Mouse (Mus musculus) heart, embryonic 10.5 days (tissue): ENCODE measurements at regions not wholly inside any gene's neighbourhood (a gene's known extent, or its start where the extent isn't known, plus 50 kb on each side); places are given as distances from the start of the nearest gene placed in this dataset.
A peak's percentile ranks its signal among the peaks of the same experiment; 100 is the strongest.
"Not testable (repeated sequence)": the region's sequence is repeated elsewhere in the genome, so short reads cannot be mapped to it uniquely, and the experiment has no call there.

Experiments used
- DNase-seq: peaks from one replicate; pipeline ENCODE4 v3.0.0-alpha.2; 2017; ENCODE audit warnings: low spot score
- H3K27ac ChIP-seq: fragments of 300-500 bp; sonication (generic); 2 replicates; pipeline ENCODE4 v1.5.1; 2016; ENCODE audit warnings: mild to moderate bottlenecking
- H3K27me3 ChIP-seq: fragments of 300-500 bp; sonication (generic); 2 replicates; pipeline ENCODE4 v1.6.1; 2016; ENCODE audit warnings: mild to moderate bottlenecking; ENCODE audit not compliant: poor library complexity, insufficient read depth, severe bottlenecking
- H3K36me3 ChIP-seq: fragments of 300-500 bp; sonication (generic); 2 replicates; pipeline ENCODE4 v1.6.1; 2016; ENCODE audit warnings: mild to moderate bottlenecking, moderate library complexity
- H3K4me1 ChIP-seq: fragments of 300-500 bp; sonication (generic); 2 replicates; pipeline ENCODE4 v1.6.1; 2016; ENCODE audit warnings: mild to moderate bottlenecking
- H3K4me3 ChIP-seq: fragments of 300-500 bp; sonication (generic); 2 replicates; pipeline ENCODE4 v1.5.1; 2016; ENCODE audit warnings: mild to moderate bottlenecking, moderate library complexity
- H3K9me3 ChIP-seq: fragments of 300-500 bp; sonication (generic); 2 replicates; pipeline ENCODE4 v1.6.1; 2016; ENCODE audit warnings: mild to moderate bottlenecking, moderate library complexity
- whole genome bisulfite sequencing: fragments of 180-500 bp; shearing (Covaris S2); methylation state at CpG from one replicate; pipeline ENCODE4 v1.1.7; 2016; 5-methylcytosine and 5-hydroxymethylcytosine counted together

DNA sequence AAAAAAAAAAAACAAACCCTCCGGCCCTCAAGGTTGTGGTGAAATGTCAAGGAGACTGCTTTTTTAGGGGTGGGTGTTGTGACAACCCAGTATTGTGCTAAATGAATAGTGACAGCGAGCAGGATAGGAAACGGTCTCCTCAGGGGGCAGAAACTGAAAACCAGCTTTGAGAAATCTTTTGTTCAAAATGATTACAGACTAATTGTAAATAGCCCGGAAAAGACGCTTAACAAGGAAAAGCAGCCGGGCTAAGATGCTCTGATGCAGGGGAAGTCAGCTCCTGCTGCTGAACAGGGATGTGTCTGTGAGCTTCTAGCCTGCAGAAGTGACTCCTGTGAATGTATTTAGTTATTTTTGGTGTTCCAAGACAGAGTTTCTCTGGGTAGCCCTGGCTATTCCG, 118.5 kb downstream of the Phlda1 start:
- H3K4me3 ChIP-seq, result no peak overlapping the region
- no peak for DNase-seq
- H3K4me1 ChIP-seq, result peaks cover 13% of the 10 kb centered on the region; the same call in 1 of the 2 replicates
- WGBS, result 59% methylated on average over 7 of the region's 7 CpGs
- no peak overlapping the region for H3K27ac ChIP-seq
- H3K36me3 ChIP-seq, result no peaks in the 10 kb centered on the region
- H3K27me3 ChIP-seq, result no peaks in the 10 kb centered on the region
- H3K9me3 ChIP-seq, result no peaks in the 10 kb centered on the region

DNA sequence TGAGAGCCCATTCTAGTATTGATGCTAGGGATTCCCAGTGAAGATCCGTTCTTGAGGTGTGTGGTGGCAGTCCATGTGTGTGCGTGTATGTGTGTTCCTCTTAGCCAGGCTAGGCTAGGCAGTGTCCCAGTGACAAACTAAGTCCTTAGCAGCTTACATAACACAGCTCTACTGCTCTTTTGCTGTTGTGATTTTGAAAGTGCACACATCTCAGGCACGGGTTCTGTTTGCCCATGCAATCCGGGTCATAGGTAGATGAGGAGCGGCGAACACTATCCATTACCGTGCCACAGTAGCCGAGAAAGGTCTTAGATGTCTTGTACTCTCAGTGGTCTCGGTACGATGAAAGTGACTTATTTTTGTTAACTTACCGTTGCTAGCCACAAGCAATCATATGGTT, 119.5 kb downstream of the Phlda1 start:
- 91% methylated on average over 11 of the region's 11 CpGs for WGBS
- Histone ChIP-seq H3K9me3 (no peaks in the 10 kb centered on the region), H3K27me3 (no peaks in the 10 kb centered on the region), H3K4me1 (peaks cover 13% of the 10 kb centered on the region; the same call in 1 of the 2 replicates), H3K27ac (no peak overlapping the region), H3K36me3 (no peaks in the 10 kb centered on the region), H3K4me3 (no peak overlapping the region)
- no peak for DNase-seq

DNA sequence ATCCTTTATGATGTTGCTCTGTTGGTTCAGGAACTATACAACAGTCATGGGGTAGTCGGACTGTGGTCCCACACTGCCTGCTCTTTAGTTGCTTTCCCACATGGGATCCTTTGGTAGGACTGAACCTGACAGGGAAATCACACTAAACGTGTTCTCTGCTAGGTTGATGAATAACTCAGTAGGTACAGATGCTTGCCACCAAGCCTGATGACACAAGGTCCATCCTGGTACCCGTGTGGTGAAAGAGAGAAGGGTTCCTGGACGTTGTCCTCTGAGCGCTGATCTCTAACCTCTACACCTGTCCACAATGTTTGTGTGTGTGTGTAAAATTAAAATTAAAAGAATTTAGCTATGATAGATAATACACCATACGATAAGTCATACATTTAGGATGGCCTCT, 119.9 kb downstream of the Phlda1 start:
- Histone ChIP-seq H3K27ac (no peak overlapping the region), H3K4me3 (no peak overlapping the region), H3K36me3 (no peaks in the 10 kb centered on the region), H3K27me3 (no peaks in the 10 kb centered on the region), H3K4me1 (peaks cover 9% of the 10 kb centered on the region; the same call in 1 of the 2 replicates), H3K9me3 (no peaks in the 10 kb centered on the region)
- 90% methylated on average over 6 of the region's 6 CpGs for WGBS
- DNase-seq, result no peak

DNA sequence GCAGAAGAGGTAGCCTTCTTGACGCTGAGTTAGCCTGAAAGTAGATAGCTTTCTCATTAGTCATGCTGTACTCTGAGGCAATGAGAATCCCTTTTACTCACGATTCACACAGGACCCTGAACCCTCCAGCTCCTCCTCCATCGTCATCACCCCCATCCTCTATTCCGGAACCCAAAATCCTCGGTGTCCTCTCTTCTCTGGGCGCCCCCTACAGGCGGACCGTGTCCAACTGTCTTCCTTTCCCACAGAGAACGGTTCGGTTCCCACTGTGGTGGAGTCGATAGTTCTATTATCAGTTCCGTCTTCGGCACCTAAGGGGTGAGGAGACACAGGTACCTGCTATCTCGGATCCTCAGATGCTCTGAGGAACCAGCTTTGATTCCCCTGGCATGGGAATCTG, 130.2 kb downstream of the Phlda1 start:
- H3K27ac ChIP-seq, result no peak overlapping the region
- H3K9me3 ChIP-seq, result no peaks in the 10 kb centered on the region
- no peak overlapping the region for H3K4me3 ChIP-seq
- DNase-seq, result peak; percentile 36
- peaks cover 5% of the 10 kb centered on the region; the same call in 1 of the 2 replicates for H3K4me1 ChIP-seq
- no peaks in the 10 kb centered on the region for H3K36me3 ChIP-seq
- 47% methylated on average over 14 of the region's 14 CpGs for WGBS
- H3K27me3 ChIP-seq, result no peaks in the 10 kb centered on the region

DNA sequence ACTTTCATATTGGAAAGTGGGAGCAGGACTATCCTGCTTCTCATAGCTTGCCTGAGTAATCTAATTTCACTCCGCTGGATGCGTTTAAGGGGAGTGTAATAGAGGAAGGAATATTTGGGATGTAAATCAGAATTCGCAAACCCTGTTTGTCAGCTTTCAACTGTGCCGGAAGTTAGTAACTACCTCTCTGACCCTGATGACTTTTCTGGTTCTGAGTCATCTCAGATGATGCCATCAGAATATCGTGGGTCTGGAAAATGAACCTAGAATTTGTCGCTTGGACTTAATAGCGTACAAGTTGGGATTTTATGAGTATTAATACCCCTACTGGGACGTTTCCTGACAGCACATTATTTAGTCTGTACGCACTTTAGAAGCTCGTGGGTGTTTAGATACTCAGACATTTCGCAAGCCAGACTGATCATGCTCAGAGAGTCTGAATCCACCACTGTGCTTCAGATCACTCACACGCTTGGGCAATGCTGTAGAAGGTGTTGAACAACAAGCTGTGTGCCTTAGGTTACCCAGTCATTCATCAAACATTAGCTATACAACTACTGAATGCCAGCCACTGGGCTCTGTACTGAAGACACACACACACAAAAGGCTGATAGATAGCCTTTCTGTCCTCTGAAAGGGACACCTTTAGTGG, 131.1 kb downstream of the Phlda1 start:
- Histone ChIP-seq H3K36me3 (no peaks in the 10 kb centered on the region), H3K9me3 (no peaks in the 10 kb centered on the region), H3K4me3 (no peak overlapping the region), H3K27me3 (no peaks in the 10 kb centered on the region), H3K4me1 (peaks cover 5% of the 10 kb centered on the region; the same call in 1 of the 2 replicates), H3K27ac (no peak overlapping the region)
- DNase-seq, result no peak
- 92% methylated on average over 12 of the region's 12 CpGs for WGBS

DNA sequence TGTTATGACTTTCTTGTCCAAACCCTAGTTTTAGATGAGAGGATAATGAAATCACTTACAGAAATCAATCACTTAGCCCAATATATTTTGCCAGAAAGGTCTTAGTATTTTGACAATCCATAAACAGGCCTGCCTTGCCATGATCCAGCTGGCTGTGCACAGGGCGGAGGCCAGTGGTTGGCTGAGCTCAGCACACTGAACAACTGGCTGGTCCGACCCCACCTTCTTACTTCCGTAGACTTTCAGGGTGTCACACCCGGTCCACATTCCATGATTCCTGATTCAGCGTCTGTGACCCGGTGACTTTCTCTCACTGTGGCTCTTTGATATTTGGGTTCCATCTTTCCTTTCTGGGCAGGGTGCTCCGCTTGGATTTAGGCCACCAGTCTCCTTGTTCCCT, 133.8 kb downstream of the Phlda1 start:
- Histone ChIP-seq H3K4me3 (no peak overlapping the region), H3K36me3 (no peaks in the 10 kb centered on the region), H3K4me1 (peaks cover 5% of the 10 kb centered on the region; the same call in 1 of the 2 replicates), H3K9me3 (no peaks in the 10 kb centered on the region), H3K27ac (no peak overlapping the region), H3K27me3 (no peaks in the 10 kb centered on the region)
- DNase-seq, result no peak
- 88% methylated on average over 7 of the region's 7 CpGs for WGBS

DNA sequence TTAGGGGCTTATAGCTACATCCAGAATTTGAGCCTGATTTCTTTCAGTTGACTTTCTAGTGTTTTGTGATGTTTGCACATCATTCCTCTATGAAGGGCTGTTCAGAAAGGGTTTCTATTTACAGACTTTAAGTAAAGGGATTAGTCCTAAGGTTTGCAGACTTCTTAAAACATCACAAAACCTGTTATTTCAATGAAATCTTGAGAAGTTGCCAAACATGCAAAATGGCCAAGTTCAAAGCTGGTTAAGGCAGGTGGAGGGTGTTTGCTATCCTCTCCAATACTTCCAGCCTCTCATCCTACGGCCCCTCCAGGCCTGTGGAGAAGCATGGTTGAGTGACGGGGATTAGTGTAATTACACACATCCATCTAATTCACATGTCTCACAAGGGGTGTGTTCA, 136.6 kb downstream of the Phlda1 start:
- H3K9me3 ChIP-seq, result no peaks in the 10 kb centered on the region
- no peaks in the 10 kb centered on the region for H3K27me3 ChIP-seq
- H3K4me3 ChIP-seq, result no peak overlapping the region
- 76% methylated on average over 2 of the region's 2 CpGs for WGBS
- H3K36me3 ChIP-seq, result no peaks in the 10 kb centered on the region
- H3K27ac ChIP-seq, result no peak overlapping the region
- no peaks in the 10 kb centered on the region for H3K4me1 ChIP-seq
- DNase-seq, result no peak

DNA sequence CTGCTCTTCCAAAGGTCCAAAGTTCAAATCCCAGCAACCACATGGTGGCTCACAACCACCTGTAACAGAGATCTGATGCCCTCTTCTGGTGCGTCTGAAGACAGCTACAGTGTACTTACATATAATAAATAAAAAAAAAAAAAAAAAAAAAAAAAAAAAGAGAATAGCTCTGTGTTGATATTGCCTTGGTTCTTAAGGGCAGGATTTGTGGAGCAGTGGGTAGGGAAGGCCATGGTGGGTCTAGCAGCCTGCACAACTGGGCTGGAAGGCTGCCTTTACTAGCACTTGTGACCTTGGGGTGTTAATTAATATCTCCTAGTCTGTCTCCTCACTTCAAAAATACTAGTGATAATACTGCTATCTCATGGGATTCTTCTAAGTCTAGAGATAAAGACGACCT, 147.7 kb downstream of the Phlda1 start:
- not testable (repeated sequence) for H3K36me3 ChIP-seq, H3K27me3 ChIP-seq, DNase-seq, H3K9me3 ChIP-seq, H3K4me3 ChIP-seq, H3K4me1 ChIP-seq, H3K27ac ChIP-seq
- 37% methylated on average over 1 of the region's 2 CpGs for WGBS

DNA sequence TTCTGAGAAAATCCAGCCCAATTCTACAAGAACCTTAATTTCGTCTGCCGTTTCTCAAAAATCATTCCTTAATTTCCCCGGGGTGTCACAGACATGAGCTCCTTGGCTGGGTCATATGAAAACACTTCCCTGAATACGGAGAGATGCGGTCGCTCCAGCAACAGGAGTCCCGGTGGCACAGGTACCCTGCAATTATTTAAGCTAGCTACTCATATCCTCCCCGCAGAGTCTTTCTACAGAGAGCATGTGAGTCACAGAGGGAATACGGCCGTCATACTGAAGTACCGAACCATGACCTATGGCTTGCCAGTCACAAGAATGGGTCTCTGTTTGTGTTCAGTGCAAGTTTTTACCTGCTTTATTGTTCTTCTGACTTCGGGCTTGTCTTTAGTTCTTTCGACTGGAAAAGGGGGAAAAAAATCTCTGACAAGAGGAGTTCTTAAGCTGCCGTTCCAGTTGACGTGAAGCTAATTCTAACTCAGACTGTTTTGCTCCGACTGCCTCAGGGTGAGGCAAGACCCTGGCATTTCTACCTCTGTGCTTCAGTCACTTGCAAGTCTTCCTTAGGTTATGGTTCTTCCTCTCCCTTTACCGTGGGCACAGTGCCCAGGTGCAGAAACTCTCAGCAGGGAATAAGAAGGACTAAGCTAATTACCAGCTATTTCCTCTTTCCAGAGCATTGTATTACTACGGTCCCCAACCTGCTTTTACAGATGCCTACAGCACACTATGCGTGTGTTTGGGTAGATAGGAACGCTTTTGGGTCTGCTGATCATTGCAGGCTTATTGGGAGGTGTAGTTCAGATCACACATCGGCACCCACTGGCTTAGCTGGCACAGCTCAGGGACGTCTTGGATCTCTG, 148.5 kb downstream of the Phlda1 start:
- Histone ChIP-seq H3K9me3 (no peaks in the 10 kb centered on the region), H3K27ac (no peak overlapping the region)
- 77% methylated on average over 22 of the region's 22 CpGs for WGBS

DNA sequence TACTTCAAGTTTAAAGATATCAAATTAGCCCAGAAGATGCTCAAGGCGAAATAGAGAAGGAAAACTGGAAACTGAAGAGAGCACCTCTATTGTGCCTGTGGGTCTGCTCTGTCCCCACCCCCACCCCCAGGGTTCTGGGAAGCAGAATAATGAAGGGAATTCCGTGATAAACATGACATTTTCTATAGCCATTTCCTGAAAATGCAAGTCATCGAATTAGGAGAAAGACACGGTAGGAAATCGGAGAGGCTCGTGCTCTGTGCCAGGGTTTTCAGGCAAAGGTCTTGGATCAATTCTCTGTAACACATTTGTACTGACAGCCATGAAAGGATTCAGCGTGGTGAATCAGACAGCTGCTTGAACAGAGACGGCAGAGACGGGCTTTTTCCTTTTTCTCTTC, 152.7 kb downstream of the Phlda1 start:
- DNase-seq, result no peak
- Histone ChIP-seq H3K27me3 (no peaks in the 10 kb centered on the region), H3K36me3 (no peaks in the 10 kb centered on the region), H3K4me1 (no peaks in the 10 kb centered on the region), H3K27ac (no peak overlapping the region), H3K4me3 (no peak overlapping the region), H3K9me3 (no peaks in the 10 kb centered on the region)
- WGBS, result 63% methylated on average over 9 of the region's 9 CpGs

More for the DNA sequence above, 148.5 kb downstream of the Phlda1 start:
- Histone ChIP-seq H3K4me3 (no peak overlapping the region), H3K27me3 (no peaks in the 10 kb centered on the region), H3K4me1 (no peaks in the 10 kb centered on the region), H3K36me3 (no peaks in the 10 kb centered on the region)
- DNase-seq, result no peak

DNA sequence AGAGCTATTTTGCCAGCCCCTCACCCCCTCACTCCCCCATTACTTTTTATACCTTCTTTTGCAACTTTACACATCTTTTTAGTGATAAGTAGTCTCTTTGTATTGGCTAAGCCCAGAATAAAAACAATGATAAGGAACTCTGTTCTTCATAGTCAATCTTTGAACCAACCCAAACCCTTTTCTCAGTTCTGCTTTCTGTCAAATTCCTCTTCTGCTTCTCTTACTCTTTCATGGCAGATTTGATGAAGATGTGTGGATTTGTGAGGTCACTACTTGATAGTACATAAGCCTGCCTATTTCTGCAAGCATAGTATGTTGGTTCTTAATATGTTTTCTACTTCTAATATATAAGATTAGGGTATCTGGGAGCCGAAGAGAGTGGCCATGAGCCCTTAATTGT, 156.6 kb downstream of the Phlda1 start:
- Histone ChIP-seq H3K27me3 (no peaks in the 10 kb centered on the region), H3K36me3 (no peaks in the 10 kb centered on the region)
- DNase-seq, result no peak

DNA sequence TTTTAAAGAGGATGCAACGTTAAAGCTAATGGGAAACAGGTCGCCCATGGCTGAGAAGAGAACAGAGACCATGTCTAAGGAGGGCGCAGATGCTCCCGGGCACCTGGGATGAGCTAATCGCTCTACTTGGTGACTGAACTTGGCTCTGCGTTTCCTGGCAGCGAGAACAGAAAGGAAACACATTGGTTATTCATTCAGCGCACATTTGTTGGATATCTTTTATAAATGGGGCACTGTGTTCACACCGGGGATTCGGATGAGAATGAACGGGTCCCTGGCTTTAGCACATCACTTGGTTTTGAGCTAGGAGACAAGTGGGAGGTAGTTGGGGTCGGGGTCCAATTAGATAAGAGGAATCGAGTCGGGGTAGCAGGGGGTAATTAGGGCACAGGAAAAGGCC, 159.7 kb downstream of the Phlda1 start:
- 79% methylated on average over 14 of the region's 14 CpGs for WGBS
- DNase-seq, result no peak
- no peak overlapping the region for H3K27ac ChIP-seq

More for the DNA sequence above, 156.6 kb downstream of the Phlda1 start:
- Histone ChIP-seq H3K4me3 (no peak overlapping the region), H3K9me3 (no peaks in the 10 kb centered on the region), H3K27ac (no peak overlapping the region), H3K4me1 (peaks cover 14% of the 10 kb centered on the region)
- WGBS, result 77% methylated on average over 1 of the region's 1 CpGs

DNA sequence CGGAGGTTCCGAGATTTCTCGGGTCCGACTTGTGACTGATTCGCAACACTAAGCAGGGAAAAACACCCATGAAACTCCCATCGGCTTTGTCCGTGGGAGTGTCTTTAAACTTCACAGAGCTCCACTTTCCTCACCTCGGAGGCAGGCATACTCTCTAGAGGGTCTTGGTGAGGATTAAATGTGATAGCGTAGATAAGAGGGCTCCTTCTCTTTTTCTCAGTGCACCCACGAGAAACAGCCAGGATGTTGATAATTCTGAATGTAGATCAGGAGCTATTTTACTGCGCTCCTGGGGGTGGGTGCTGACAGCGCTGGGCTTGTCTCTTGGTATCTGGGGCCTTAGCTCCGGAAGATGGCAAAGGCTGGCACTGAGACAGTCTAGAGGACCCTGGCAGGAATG, 160.9 kb downstream of the Phlda1 start:
- Histone ChIP-seq H3K9me3 (no peaks in the 10 kb centered on the region), H3K4me3 (peak overlapping the region; percentile 15; the same call in 1 of the 2 replicates), H3K27me3 (no peaks in the 10 kb centered on the region), H3K4me1 (peaks cover 28% of the 10 kb centered on the region), H3K27ac (peak overlapping the region; percentile 13; the same call in 1 of the 2 replicates), H3K36me3 (no peaks in the 10 kb centered on the region)
- no peak for DNase-seq
- 47% methylated on average over 13 of the region's 13 CpGs for WGBS

More for the DNA sequence above, 159.7 kb downstream of the Phlda1 start:
- Histone ChIP-seq H3K9me3 (no peaks in the 10 kb centered on the region), H3K27me3 (no peaks in the 10 kb centered on the region), H3K4me1 (peaks cover 26% of the 10 kb centered on the region), H3K4me3 (no peak overlapping the region), H3K36me3 (no peaks in the 10 kb centered on the region)
